Mouse (Mus musculus) granulocyte monocyte progenitor cell, adult 5-6 weeks (primary cell): ENCODE measurements at regions not wholly inside any gene's neighbourhood (a gene's known extent, or its start where the extent isn't known, plus 50 kb on each side); places are given as distances from the start of the nearest gene placed in this dataset.
"Not testable (repeated sequence)": the region's sequence is repeated elsewhere in the genome, so short reads cannot be mapped to it uniquely, and the experiment has no call there.

Source experiments
- ATAC-seq: replicated peaks from 2 replicates; pipeline ENCODE4 v1.8.0; 2016; ENCODE audit warnings: mild to moderate bottlenecking, moderate TSS enrichment, inconsistent platforms; ENCODE audit not compliant: poor library complexity, severe bottlenecking

GRCm38 (mm10) chr9:90618154-90618553, 347.6 kb upstream of the Tbc1d2b start:
- no peak for ATAC-seq

- ATAC-seq, result no peak
Observed at GRCm38 (mm10) chr9:90597894-90598293, 327.3 kb upstream of the Tbc1d2b start.

- ATAC-seq, result no peak
Observed at GRCm38 (mm10) chr9:90556742-90557141, 286.1 kb upstream of the Tbc1d2b start.

- ATAC-seq, result no peak
Observed at GRCm38 (mm10) chr9:90556216-90556615, 285.6 kb upstream of the Tbc1d2b start.

- ATAC-seq, result no peak
Observed at GRCm38 (mm10) chr9:90547931-90548330, 277.3 kb upstream of the Tbc1d2b start.

- ATAC-seq, result no peak
Observed at GRCm38 (mm10) chr9:90546720-90547119, 276.1 kb upstream of the Tbc1d2b start.

- not testable (repeated sequence) for ATAC-seq
Observed at GRCm38 (mm10) chr9:90537683-90538082, 267.1 kb upstream of the Tbc1d2b start.

GRCm38 (mm10) chr9:90533372-90533771, 262.8 kb upstream of the Tbc1d2b start:
- no peak for ATAC-seq

GRCm38 (mm10) chr9:90521186-90521585, 250.6 kb upstream of the Tbc1d2b start:
- no peak for ATAC-seq

GRCm38 (mm10) chr9:90494888-90495287, 224.3 kb upstream of the Tbc1d2b start:
- no peak for ATAC-seq

GRCm38 (mm10) chr9:90490561-90491152, 220.1 kb upstream of the Tbc1d2b start:
- ATAC-seq, result no peak

GRCm38 (mm10) chr9:90450579-90450978, 180.0 kb upstream of the Tbc1d2b start:
- ATAC-seq, result peak; percentile 16; the same call in 1 of the 2 replicates

GRCm38 (mm10) chr9:90446957-90447356, 176.4 kb upstream of the Tbc1d2b start:
- peak; percentile 98 for ATAC-seq

GRCm38 (mm10) chr9:90434902-90435301, 164.3 kb upstream of the Tbc1d2b start:
- no peak for ATAC-seq

- peak; percentile 100 for ATAC-seq
Observed at GRCm38 (mm10) chr9:90430898-90431297, 160.3 kb upstream of the Tbc1d2b start.

GRCm38 (mm10) chr9:90421662-90422061, 151.1 kb upstream of the Tbc1d2b start:
- ATAC-seq, result peak; percentile 95

- ATAC-seq, result peak; percentile 60
Observed at GRCm38 (mm10) chr9:90419762-90420541, 149.3 kb upstream of the Tbc1d2b start.

- ATAC-seq, result peak; percentile 42; the same call in 1 of the 2 replicates
Observed at GRCm38 (mm10) chr9:90408789-90409188, 138.2 kb upstream of the Tbc1d2b start.

GRCm38 (mm10) chr9:90407573-90407972, 137.0 kb upstream of the Tbc1d2b start:
- ATAC-seq, result no peak

- no peak for ATAC-seq
Observed at GRCm38 (mm10) chr9:90388401-90388800, 117.8 kb upstream of the Tbc1d2b start.

GRCm38 (mm10) chr9:90385047-90385446, 114.4 kb upstream of the Tbc1d2b start:
- no peak for ATAC-seq

GRCm38 (mm10) chr9:90380099-90380498, 109.5 kb upstream of the Tbc1d2b start:
- ATAC-seq, result no peak
